Mouse (Mus musculus): ENCODE measurements around the gene Trim32.

Gene Trim32

DNA sequence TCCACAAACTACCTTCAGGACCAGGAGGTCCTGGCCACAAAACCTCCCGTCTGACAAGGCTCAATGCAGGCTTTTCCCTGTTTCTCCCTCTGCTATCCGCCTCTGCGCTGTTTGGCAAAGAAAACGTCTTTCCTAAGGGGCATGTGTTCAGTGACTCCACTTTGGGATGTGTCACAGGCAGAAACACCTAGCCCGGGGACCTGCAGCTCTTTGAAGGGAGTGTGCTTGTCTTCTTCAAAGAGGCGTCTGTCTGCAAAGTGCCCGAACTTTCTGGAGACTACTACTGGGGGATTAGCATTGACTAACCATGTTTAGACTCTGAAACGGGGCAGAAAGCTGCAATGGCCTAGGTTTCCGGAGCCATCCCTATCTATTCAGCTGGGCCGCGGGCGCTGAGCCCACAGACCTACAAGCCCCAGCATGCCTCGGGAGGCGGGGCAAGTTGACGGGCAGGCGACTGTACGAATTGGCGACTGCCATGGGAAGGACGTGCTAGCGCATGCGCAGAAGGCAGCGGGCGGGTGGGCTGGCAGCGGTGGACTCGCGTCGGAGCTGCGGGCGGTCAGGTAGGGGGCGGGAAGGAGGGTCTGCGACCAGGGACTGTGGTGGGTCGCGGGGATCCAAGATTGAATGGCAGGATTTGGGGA is at the start of gene Trim32:
Trim32 (plus strand) TSS at position 483 of the 647 bp plus-strand sequence.
- in situ Hi-C loops (cut with MboI, MseI) = no loop called here

DNA sequence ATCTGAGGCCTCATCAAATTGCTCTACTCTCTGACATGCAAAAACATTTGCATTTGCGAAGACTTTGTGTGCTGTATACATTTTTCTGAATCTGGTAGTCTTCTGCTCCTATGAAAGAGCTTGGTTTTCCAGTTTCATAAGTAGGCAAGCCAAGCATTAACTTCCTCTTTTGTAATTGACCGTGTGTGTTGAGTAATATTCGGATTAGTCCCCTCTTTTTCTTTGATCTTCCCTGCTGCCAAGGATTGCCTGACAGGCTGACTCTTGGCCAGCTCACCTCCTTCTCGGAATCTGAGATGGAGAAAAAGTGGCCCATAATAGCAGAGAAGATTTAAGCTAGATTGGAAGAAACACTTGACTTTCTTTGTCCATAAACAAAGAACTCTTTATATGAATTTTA is 39.3 kb upstream of the Trim32 start:
- in situ Hi-C loops (cut with MboI, MseI) = no loop called here

DNA sequence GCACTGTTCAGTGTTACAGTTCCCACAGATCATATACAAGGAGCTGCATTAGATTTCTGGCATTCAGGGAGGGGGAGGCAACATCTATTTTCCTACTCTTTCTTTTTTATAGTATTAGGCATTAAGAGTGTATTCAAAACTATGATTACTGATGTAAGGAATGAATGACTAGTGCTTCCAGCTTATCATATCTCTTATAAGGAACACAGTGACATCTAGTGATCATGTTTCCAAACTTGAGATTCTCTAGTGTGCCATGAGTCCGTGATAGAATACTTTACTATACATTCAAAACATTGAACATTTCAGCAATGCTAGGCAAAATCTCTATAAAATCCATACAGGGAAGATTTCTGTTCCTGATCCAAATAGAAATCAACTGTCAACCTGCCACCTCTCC is 24.5 kb upstream of the Trim32 start:
- in situ Hi-C loops (cut with MboI, MseI) = no loop called here

DNA sequence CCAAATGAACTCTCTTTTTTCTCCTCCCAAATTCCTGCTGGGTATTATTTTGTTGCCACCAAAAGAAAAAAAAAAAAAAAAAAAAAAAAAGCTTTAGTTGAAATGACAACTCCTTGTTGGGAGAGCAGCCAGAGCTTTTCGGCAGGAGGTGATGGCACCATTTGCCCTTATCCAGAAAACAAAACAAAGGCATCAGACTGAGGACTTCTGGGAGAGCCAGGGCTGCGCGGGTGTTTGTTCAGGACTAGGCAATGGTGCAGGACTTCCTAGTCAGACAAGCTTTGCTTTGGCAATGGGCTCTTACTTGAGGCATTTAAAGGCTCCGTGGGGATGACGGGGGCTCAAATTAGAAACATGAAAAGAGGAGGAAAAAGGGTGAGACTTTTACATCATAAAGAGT is 17.8 kb upstream of the Trim32 start:
- in situ Hi-C loops (cut with MboI, MseI) = no loop called here

DNA sequence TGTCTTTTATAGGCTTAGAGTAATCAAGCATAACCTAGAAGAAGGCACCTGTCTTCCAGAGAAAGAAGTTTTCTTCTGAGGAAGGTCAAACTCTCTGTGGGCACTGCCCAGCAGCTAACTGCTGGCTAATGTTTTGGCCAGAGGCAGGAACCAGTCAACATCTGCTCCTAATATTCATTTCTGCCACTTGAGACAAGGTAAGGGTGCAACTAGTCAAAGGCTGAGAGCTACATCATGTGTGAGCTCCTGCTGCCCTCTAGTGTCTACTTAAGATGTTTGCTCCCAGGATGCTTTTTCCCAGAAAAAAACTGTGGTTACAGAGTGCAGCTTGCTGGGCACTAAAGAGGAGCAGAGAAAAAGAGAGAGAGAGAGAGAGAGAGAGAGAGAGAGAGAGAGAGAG is 15.0 kb upstream of the Trim32 start:
- in situ Hi-C loops (cut with MboI, MseI) = loop anchor here (10.0 kb wide), 1 partner anchor 1965 kb away; the partner anchor contains the start of gene Tex48

DNA sequence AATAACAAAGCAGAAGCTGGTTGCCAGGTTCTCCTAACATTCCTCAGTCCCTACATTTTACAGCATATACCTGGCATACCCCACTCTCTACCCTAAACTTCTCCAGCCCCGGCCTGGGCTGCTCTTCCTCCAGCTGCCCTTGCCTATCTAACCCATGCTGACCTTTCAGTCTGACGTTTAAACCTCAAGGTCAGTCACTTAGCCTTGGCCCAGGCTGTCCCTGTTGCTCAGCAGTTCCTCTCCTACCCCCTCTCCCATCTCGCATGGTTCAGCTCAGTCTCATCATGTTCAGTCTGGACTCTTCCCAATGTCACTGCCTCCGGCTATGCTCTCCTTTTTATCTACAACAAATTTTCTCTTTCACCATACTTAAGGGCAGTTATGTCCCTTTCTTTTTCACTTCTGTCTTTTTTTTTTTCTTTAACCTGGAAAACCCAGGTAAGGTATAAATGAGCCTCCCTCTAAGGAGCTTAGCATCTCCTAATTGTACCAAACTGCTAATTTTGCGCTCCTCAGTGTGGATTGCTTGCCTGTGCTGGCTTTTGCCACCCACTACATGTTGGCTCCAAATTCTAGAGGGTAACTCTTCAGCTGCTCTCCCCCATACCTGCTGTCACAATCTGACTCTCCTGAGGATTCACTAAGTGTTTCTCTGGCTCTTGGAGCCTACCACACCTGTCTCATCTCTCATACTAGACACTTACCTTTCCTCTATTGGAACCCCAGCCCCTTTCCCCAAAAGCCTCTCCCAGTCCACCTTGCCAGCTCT is 10.0 kb upstream of the Trim32 start:
- in situ Hi-C loops (cut with MboI, MseI) = loop anchor here (10.0 kb wide), 1 partner anchor 1970 kb away; the partner anchor contains the start of gene Tex48

DNA sequence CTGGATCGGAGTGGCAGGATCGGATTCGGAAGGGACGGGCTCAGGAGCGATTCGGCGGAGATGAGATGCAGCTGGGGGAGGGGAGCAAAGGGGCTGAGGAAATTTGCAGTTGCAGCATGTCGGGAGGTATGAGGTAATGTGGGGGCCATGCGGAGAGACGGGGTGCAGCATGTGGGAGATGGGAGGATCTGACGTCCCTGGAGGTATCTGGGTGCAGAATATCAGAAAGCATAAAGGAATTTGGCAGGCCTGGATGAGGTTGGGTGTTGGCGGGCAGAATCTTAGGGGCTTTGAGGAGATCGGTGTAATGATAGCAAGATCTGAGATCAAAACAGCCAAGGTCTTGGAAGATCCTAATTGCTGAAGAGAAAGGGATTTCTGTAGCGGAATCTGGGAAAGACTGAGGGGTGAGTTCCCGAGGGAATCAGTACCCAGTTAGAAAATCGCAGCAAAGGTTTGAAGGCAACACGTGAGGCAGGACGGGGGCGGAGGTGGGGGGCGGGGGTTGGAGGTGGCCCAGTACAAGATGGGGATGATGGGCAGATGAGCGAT is 441 bp downstream of the Trim32 start:
- in situ Hi-C loops (cut with MboI, MseI) = no loop called here

DNA sequence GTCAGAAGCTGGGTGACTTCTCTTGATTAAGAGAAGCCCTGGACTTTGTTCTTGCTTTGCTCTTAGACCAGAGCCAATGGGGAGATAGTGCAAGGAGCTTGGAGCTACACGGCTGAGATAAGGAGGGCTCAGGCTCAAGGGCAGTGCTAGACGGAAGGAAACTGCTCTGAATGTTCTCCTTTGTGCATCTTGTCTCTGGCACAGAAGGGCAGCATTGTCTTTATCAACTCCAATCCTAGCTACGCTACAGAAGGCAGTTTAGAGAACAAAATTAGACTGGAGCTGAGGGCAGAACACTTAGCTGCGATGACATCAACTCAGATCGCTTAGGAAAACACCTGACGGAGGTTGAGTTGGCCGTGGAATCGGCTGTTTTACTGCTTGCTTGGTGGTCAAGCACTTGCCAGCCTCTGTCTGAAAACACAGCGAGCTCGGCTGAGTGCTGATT is 2.4 kb downstream of the Trim32 start:
- in situ Hi-C loops (cut with MboI, MseI) = no loop called here

DNA sequence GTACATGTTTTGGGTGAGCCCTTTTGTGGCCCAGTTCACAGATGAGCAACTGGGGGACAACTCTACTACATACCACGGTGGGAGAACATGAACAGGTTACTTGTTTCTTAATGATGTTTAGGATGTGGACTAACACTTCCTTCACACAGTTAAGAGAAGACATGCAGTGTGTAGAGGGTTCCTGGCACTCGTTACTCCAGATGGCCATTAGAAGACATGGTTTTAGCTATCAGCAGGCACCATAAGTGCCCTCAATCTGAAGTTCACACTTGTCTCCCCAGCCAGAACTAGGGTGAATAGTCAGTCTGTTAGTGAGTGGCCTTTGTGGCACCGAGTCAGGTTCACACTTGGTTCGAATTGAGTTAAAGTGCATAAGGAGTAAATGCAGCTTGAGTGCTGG is 3.3 kb downstream of the Trim32 start:
- in situ Hi-C loops (cut with MboI, MseI) = no loop called here

DNA sequence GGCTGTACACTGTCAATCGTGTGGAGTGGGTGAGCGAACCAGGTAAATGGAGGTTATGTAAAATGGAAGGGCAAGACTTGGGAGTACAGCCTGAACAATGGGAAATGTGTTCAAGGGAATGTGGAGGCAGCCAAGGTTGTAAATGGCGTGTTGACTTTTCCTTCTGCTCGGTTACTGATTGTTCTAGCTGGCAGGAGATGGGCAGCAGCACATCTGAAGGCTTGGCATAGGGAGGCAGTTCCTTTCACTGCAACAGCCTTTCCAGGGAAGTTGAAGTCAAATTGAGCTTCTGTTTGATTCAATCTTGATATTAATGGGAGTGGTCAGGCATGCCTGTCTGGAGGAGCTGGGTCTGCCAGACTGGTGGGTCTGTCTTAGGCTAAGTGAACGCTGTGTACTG is 5.5 kb downstream of the Trim32 start:
- in situ Hi-C loops (cut with MboI, MseI) = no loop called here

DNA sequence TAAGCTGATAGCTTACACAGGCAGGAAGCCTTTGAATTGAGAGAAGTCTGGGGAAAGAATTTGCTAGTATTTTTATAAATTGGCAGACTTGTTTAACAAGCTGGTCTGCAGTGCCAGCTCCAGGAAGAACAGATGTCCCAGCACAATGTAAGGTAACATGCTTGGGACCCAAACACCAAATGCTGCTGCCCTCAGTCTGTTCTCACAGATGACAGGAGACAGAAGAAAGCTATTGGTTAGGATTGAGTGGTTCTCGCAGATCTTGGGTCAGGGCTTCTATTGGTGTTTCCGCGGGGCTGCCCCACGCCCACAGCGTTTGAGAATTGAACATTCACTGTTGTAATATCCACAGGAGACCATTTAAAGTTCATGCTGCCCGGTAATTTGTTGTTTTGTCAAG is 6.1 kb downstream of the Trim32 start:
- in situ Hi-C loops (cut with MboI, MseI) = no loop called here

DNA sequence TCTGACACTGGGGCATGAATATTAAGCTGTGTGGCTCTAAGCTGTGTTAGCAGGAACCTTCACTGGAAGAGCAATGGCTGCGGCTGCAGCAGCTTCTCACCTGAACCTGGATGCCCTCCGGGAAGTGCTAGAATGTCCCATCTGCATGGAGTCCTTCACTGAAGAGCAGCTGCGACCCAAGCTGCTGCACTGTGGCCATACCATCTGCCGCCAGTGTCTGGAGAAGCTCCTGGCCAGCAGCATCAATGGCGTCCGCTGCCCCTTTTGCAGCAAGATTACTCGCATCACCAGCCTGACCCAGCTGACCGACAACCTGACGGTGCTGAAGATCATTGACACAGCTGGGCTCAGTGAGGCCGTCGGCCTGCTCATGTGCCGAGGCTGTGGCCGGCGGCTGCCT is 8.3 kb downstream of the Trim32 start:
- in situ Hi-C loops (cut with MboI, MseI) = no loop called here

DNA sequence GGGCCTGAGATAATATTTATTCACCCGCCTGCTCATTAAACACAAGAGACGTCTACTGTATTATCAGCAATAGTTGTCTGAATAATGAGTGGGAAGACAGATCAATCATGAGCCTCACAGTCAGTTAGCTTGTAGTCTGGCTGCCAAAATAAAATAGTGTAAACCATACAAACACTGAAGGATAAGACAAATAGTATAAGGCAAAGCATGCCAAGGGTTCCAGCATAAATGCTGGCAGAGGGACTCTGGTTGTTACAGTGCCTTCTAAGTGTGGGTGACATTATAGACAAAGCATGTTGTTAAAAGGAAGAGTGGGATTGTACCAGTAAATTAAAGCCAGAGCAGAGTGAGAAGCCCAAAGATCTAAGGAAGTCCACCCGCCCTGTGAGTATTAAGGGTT is 15.3 kb downstream of the Trim32 start:
- in situ Hi-C loops (cut with MboI, MseI) = no loop called here

DNA sequence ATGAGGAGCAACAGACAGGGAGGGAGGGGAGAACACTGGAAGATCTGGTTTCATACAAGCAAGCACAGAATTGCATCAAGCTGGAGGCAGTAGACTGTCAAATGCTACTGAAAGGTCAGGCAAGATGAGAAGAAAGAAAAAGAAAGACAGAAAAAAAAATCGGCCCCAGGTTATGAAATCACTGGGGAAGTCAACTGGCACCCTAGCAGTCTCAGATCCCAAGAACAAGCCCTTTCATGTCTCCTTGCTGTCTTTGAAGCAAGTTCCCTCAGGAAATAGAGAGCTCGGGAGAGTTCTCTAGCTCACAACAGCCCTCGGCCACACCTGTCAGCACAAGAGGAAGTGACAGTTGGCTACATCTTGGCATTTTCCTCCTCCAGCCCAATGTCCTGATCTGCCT is 33.4 kb downstream of the Trim32 start:
- in situ Hi-C loops (cut with MboI, MseI) = no loop called here

DNA sequence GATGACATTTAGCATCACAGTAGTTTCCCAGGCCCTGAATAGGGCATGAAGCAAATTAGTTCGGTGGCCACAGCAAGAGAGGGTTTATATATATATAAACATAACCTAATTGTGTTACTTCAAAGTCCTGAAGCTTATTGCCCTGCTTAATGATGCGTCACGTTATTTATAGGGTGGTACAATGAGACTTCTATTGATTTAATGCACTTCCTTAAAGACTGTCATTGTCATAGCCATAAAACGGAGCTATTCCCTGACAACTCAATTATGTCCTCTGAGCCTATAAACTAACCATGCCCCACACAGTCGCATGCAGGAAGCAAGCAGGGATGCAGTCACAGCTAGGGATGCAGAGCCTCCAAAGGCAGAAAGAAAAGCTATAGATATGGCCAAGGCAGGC is 37.8 kb downstream of the Trim32 start:
- in situ Hi-C loops (cut with MboI, MseI) = no loop called here

DNA sequence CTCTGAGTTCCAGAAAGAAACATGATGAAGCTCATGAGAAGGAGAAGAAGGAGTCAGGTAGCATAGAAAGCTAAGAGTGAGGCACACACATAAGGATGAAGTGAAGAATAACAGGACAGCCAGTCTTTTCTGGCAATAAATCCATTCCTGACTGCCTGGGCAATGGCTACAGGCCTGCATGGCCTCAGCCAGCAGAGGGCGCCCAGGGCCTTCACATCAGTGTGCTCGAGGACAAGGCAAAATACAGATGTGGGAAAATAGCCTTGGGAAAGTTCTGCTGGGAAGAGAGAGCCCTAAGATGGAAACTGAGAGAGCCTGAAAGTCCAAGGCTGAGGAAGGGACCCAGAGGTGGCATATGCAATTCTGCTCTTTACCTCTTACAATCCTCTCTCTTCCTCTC is 49.9 kb downstream of the Trim32 start:
- in situ Hi-C loops (cut with MboI, MseI) = no loop called here

DNA sequence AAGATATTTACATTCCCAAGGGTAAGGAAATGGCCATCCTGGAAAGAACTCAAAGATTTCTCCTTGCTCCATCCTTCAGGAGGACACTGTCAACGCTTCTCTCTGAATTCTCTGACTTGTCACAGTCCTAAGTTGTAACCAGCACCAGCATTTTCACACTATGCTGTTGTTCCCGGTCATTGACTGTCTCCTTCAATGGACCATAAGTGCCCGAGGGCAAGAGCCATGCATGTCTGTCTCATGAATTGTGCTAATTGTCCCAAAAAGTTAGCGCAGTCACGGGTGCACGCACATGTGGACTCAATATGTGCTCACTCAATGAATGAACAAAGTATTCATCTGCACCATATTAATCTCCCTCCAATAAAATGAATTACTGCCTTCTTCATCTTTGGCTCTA is 58.4 kb downstream of the Trim32 start:
- in situ Hi-C loops (cut with MboI, MseI) = no loop called here
